Mouse (Mus musculus): Measurements from ENCODE around the gene Lhx5. TPM values are rescaled to one million over a fixed set of nuclear protein-coding genes. Genes with fewer than 3 reads are reported as not detected.
A peak's percentile ranks its signal among the peaks of the same experiment; 100 is the strongest.

The Lhx5 gene
- polyA plus RNA-seq, 1 experiment from 2014 or later: 0.16 TPM

GRCm38 (mm10) chr5:120468336-120468735, 36.8 kb downstream of the Lhx5 start:
- DNase-seq (ENCODE audit: low spot score): peak; percentile 63
- Histone ChIP-seq H3K9me3 (ENCODE audit: control insufficient read depth, low read length) (no peaks in the 10 kb centered on the region), H3K36me3 (ENCODE audit: control insufficient read depth, insufficient read depth, low read length) (no peaks in the 10 kb centered on the region), H3K4me1 (replicated peaks; ENCODE audit: control insufficient read depth, insufficient read depth) (no peaks in the 10 kb centered on the region), H3K4me2 (replicated peaks; ENCODE audit: low read depth) (no peak overlapping the region), H3K27ac (replicated peaks) (no peak overlapping the region), H3K4me3 (ENCODE audit: low read depth, low read length) (no peak overlapping the region), H3K27me3 (ENCODE audit: control insufficient read depth, insufficient read depth, low read length) (no peaks in the 10 kb centered on the region), H3K9ac (ENCODE audit: low read length) (no peak overlapping the region)
- TF ChIP-seq EP300 (optimal IDR thresholded peaks at IDR 0.05) (no peak), CTCF (IDR thresholded peaks at IDR 0.05; ENCODE audit: low read depth) (no peak)
- ATAC-seq (ENCODE audit: low FRiP score, low TSS enrichment): peak; percentile 64
- WGBS: 51% methylated on average over 5 of the region's 5 CpGs

- DNase-seq (ENCODE audit: low spot score): no peak
- Histone ChIP-seq H3K36me3 (ENCODE audit: control insufficient read depth, insufficient read depth, low read length) (no peaks in the 10 kb centered on the region), H3K9me3 (ENCODE audit: control insufficient read depth, low read length) (no peaks in the 10 kb centered on the region), H3K4me3 (ENCODE audit: low read depth, low read length) (no peak overlapping the region), H3K27me3 (ENCODE audit: control insufficient read depth, insufficient read depth, low read length) (no peaks in the 10 kb centered on the region), H3K9ac (ENCODE audit: low read length) (no peak overlapping the region), H3K27ac (replicated peaks) (no peak overlapping the region), H3K4me1 (replicated peaks; ENCODE audit: control insufficient read depth, insufficient read depth) (no peaks in the 10 kb centered on the region), H3K4me2 (replicated peaks; ENCODE audit: low read depth) (no peak overlapping the region)
- 51% methylated on average over 6 of the region's 6 CpGs for WGBS
- TF ChIP-seq CTCF (IDR thresholded peaks at IDR 0.05; ENCODE audit: low read depth): no peak
- no peak for TF ChIP-seq EP300 (optimal IDR thresholded peaks at IDR 0.05)
- no peak for ATAC-seq (ENCODE audit: low FRiP score, low TSS enrichment)
Measured at GRCm38 (mm10) chr5:120468830-120469229, 37.3 kb downstream of the Lhx5 start.

GRCm38 (mm10) chr5:120471538-120471937, 40.0 kb downstream of the Lhx5 start:
- H3K4me1 ChIP-seq (replicated peaks; ENCODE audit: control insufficient read depth, insufficient read depth): no peaks in the 10 kb centered on the region
- no peaks in the 10 kb centered on the region for H3K9me3 ChIP-seq (ENCODE audit: control insufficient read depth, low read length)
- no peak overlapping the region for H3K27ac ChIP-seq (replicated peaks)
- WGBS: 37% methylated on average over 4 of the region's 4 CpGs
- H3K27me3 ChIP-seq (ENCODE audit: control insufficient read depth, insufficient read depth, low read length): no peaks in the 10 kb centered on the region
- DNase-seq (ENCODE audit: low spot score): peak; percentile 27
- peak; percentile 20; the same call in 1 of the 2 replicates for ATAC-seq (ENCODE audit: low FRiP score, low TSS enrichment)
- no peaks in the 10 kb centered on the region for H3K36me3 ChIP-seq (ENCODE audit: control insufficient read depth, insufficient read depth, low read length)
- no peak overlapping the region for H3K4me3 ChIP-seq (ENCODE audit: low read depth, low read length)
- no peak overlapping the region for H3K4me2 ChIP-seq (replicated peaks; ENCODE audit: low read depth)
- H3K9ac ChIP-seq (ENCODE audit: low read length): no peak overlapping the region
- TF ChIP-seq CTCF (IDR thresholded peaks at IDR 0.05; ENCODE audit: low read depth): no peak
- no peak for TF ChIP-seq EP300 (optimal IDR thresholded peaks at IDR 0.05)

- 60% methylated on average over 8 of the region's 8 CpGs for WGBS
- no peak for ATAC-seq (ENCODE audit: low FRiP score, low TSS enrichment)
- H3K9ac ChIP-seq (ENCODE audit: low read length): no peak within 1 kb of the TSS
- H3K27ac ChIP-seq (replicated peaks): no peak within 1 kb of the TSS
- no peaks in the 10 kb centered on the region for H3K36me3 ChIP-seq (ENCODE audit: control insufficient read depth, insufficient read depth, low read length)
- no peak for TF ChIP-seq CTCF (IDR thresholded peaks at IDR 0.05; ENCODE audit: low read depth)
- TF ChIP-seq EP300 (optimal IDR thresholded peaks at IDR 0.05): no peak
- no peak within 1 kb of the TSS for H3K4me3 ChIP-seq (ENCODE audit: low read depth, low read length)
- no peaks in the 10 kb centered on the region for H3K9me3 ChIP-seq (ENCODE audit: control insufficient read depth, low read length)
- DNase-seq (ENCODE audit: low spot score): no peak
- no peaks in the 10 kb centered on the region for H3K4me1 ChIP-seq (replicated peaks; ENCODE audit: control insufficient read depth, insufficient read depth)
- no peaks in the 10 kb centered on the region for H3K27me3 ChIP-seq (ENCODE audit: control insufficient read depth, insufficient read depth, low read length)
- H3K4me2 ChIP-seq (replicated peaks; ENCODE audit: low read depth): no peak within 1 kb of the TSS
Measured at GRCm38 (mm10) chr5:120472770-120473169, 41.3 kb downstream of the Lhx5 start, which contains the start of gene Sdsl. Gene Sdsl, minus strand, starts transcription at chr5:120472810.

GRCm38 (mm10) chr5:120473361-120473760, 41.9 kb downstream of the Lhx5 start:
- ATAC-seq (ENCODE audit: low FRiP score, low TSS enrichment) (no peak), DNase-seq (ENCODE audit: low spot score) (no peak)
- H3K9ac ChIP-seq (ENCODE audit: low read length): no peak overlapping the region
- H3K4me2 ChIP-seq (replicated peaks; ENCODE audit: low read depth): no peak overlapping the region
- TF ChIP-seq EP300 (optimal IDR thresholded peaks at IDR 0.05): no peak
- no peak for TF ChIP-seq CTCF (IDR thresholded peaks at IDR 0.05; ENCODE audit: low read depth)
- no peaks in the 10 kb centered on the region for H3K4me1 ChIP-seq (replicated peaks; ENCODE audit: control insufficient read depth, insufficient read depth)
- no peaks in the 10 kb centered on the region for H3K9me3 ChIP-seq (ENCODE audit: control insufficient read depth, low read length)
- H3K4me3 ChIP-seq (ENCODE audit: low read depth, low read length): no peak overlapping the region
- H3K36me3 ChIP-seq (ENCODE audit: control insufficient read depth, insufficient read depth, low read length): no peaks in the 10 kb centered on the region
- no peaks in the 10 kb centered on the region for H3K27me3 ChIP-seq (ENCODE audit: control insufficient read depth, insufficient read depth, low read length)
- no peak overlapping the region for H3K27ac ChIP-seq (replicated peaks)
- 80% methylated on average over 2 of the region's 2 CpGs for WGBS

- H3K27me3 ChIP-seq (ENCODE audit: control insufficient read depth, insufficient read depth, low read length): no peaks in the 10 kb centered on the region
- H3K36me3 ChIP-seq (ENCODE audit: control insufficient read depth, insufficient read depth, low read length): no peaks in the 10 kb centered on the region
- ATAC-seq (ENCODE audit: low FRiP score, low TSS enrichment) (no peak), DNase-seq (ENCODE audit: low spot score) (no peak)
- no peaks in the 10 kb centered on the region for H3K9me3 ChIP-seq (ENCODE audit: control insufficient read depth, low read length)
- no peak overlapping the region for H3K27ac ChIP-seq (replicated peaks)
- no peak overlapping the region for H3K9ac ChIP-seq (ENCODE audit: low read length)
- TF ChIP-seq CTCF (IDR thresholded peaks at IDR 0.05; ENCODE audit: low read depth): no peak
- TF ChIP-seq EP300 (optimal IDR thresholded peaks at IDR 0.05): no peak
- no peaks in the 10 kb centered on the region for H3K4me1 ChIP-seq (replicated peaks; ENCODE audit: control insufficient read depth, insufficient read depth)
- WGBS: 46% methylated on average over 8 of the region's 8 CpGs
- H3K4me3 ChIP-seq (ENCODE audit: low read depth, low read length): no peak overlapping the region
- H3K4me2 ChIP-seq (replicated peaks; ENCODE audit: low read depth): no peak overlapping the region
Measured at GRCm38 (mm10) chr5:120475861-120476260, 44.4 kb downstream of the Lhx5 start.
